Mouse (Mus musculus) kidney, postnatal 14 days (tissue): ENCODE results near the gene Lypd5.
A peak's percentile ranks its signal among the peaks of the same experiment; 100 is the strongest.

Experiments used
- DNase-seq: peaks from one replicate; pipeline ENCODE4 v3.0.0; 2022; ENCODE audit warnings: mixed read lengths

Lypd5 gene

GRCm38 (mm10) chr7:24361001-24361400 is 12.0 kb downstream of the Lypd5 start:
- DNase-seq: no peak

GRCm38 (mm10) chr7:24363228-24363627 is 14.2 kb downstream of the Lypd5 start:
- DNase-seq: no peak

- DNase-seq: peak; percentile 80
Observed at GRCm38 (mm10) chr7:24364827-24365226, 15.8 kb downstream of the Lypd5 start.

- DNase-seq: no peak
Observed at GRCm38 (mm10) chr7:24365258-24366014, 16.4 kb downstream of the Lypd5 start.

- no peak for DNase-seq
Observed at GRCm38 (mm10) chr7:24366716-24367632, 18.0 kb downstream of the Lypd5 start.

- no peak for DNase-seq
Observed at GRCm38 (mm10) chr7:24368226-24368625, 19.2 kb downstream of the Lypd5 start.

- DNase-seq: no peak
Observed at GRCm38 (mm10) chr7:24368946-24369345, 19.9 kb downstream of the Lypd5 start.

- DNase-seq: no peak
Observed at GRCm38 (mm10) chr7:24369731-24370541, 20.9 kb downstream of the Lypd5 start, which contains the start of gene Kcnn4. TSS of gene Kcnn4 (plus strand) at chr7:24370263.

GRCm38 (mm10) chr7:24371012-24371808 is 22.2 kb downstream of the Lypd5 start:
- DNase-seq: no peak

- DNase-seq: no peak
Observed at GRCm38 (mm10) chr7:24371809-24372145, 22.8 kb downstream of the Lypd5 start.

- DNase-seq: no peak
Observed at GRCm38 (mm10) chr7:24372300-24372699, 23.3 kb downstream of the Lypd5 start.

- no peak for DNase-seq
Observed at GRCm38 (mm10) chr7:24372786-24373185, 23.8 kb downstream of the Lypd5 start.

GRCm38 (mm10) chr7:24373538-24374379 is 24.8 kb downstream of the Lypd5 start:
- DNase-seq: peak; percentile 40

GRCm38 (mm10) chr7:24376456-24376855 is 27.5 kb downstream of the Lypd5 start:
- DNase-seq: no peak

- DNase-seq: no peak
Observed at GRCm38 (mm10) chr7:24377091-24377865, 28.3 kb downstream of the Lypd5 start.

- no peak for DNase-seq
Observed at GRCm38 (mm10) chr7:24378049-24378701, 29.2 kb downstream of the Lypd5 start.

GRCm38 (mm10) chr7:24379934-24380333 is 30.9 kb downstream of the Lypd5 start:
- no peak for DNase-seq

- no peak for DNase-seq
Observed at GRCm38 (mm10) chr7:24380370-24380769, 31.4 kb downstream of the Lypd5 start.

- no peak for DNase-seq
Observed at GRCm38 (mm10) chr7:24382730-24383372, 33.9 kb downstream of the Lypd5 start.
